In the genomic region with DNA sequence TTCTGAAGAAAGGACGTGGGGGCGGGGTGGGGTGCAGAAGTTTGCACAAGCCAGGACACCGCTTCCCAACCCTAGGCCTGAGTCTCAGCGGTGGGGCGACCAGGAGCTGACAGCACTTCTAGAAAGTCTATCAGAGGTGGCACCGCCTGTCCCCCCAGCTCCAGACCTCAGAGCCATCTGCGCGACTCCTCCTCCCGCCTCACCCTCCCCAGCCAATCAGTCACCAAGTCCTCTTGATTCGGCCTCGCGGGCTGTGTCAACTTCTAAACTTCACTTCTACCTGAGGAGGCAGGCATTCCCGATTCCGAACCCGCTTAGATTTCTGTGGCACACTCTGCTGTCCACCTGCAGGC, we compare ENCODE assay signal across 8 mouse cellular contexts. TPM values are rescaled to one million over a fixed set of nuclear protein-coding genes. Genes with fewer than 3 reads are reported as not detected.
DNase-seq lines count a peak whose midpoint lies in the region; ATAC-seq and TF ChIP-seq lines count a peak whose summit lies in the region.

No protein-coding gene starts in this region.

- peaks cover 54% of the 10 kb centered on the region for H3K4me1 ChIP-seq in E14TG2a.4 (replicated peaks; ENCODE audit: low read depth, low read length)
- peaks cover 40% of the 10 kb centered on the region for H3K4me1 ChIP-seq in embryonic facial prominence, embryonic 12.5 days

- H3K27ac ChIP-seq in embryonic facial prominence, embryonic 12.5 days: peak overlapping the region; percentile 99

- peak overlapping the region; percentile 98 for H3K4me2 ChIP-seq in embryonic facial prominence, embryonic 12.5 days (replicated peaks)

- peak; percentile 84 for DNase-seq in adrenal gland, postnatal 10 days
- DNase-seq in heart, adult 9 months (ENCODE audit: low spot score in 2 of 2): peak; percentile 61 to 63
- peak; percentile 78 for DNase-seq in kidney, adult 9 months
- DNase-seq in lung, postnatal 14 days: peak; percentile 73
- peak; percentile 75 for DNase-seq in retina, embryonic 14.5 days (ENCODE audit: low spot score)
- no peak for DNase-seq in layer of hippocampus, adult 18-20 months (ENCODE audit: low spot score in 2 of 2)

- H3K27me3 ChIP-seq in E14TG2a.4 (ENCODE audit: insufficient read depth, low read length): peaks cover 57% of the 10 kb centered on the region
- H3K27me3 ChIP-seq in embryonic facial prominence, embryonic 12.5 days: no peaks in the 10 kb centered on the region

- WGBS in embryonic facial prominence, embryonic 12.5 days: 1% methylated on average over 15 of the region's 15 CpGs

- H3K9me3 ChIP-seq in E14TG2a.4 (ENCODE audit: low read length): no peaks in the 10 kb centered on the region
- no peaks in the 10 kb centered on the region for H3K9me3 ChIP-seq in embryonic facial prominence, embryonic 12.5 days

- H3K36me3 ChIP-seq in E14TG2a.4 (ENCODE audit: insufficient read depth, low read length): no peaks in the 10 kb centered on the region
- no peaks in the 10 kb centered on the region for H3K36me3 ChIP-seq in embryonic facial prominence, embryonic 12.5 days

- no peak for TF ChIP-seq CTCF in E14TG2a.4 (conservative IDR thresholded peaks at IDR 0.05; ENCODE audit: low read length)

- H3K9ac ChIP-seq in embryonic facial prominence, embryonic 12.5 days: peak overlapping the region; percentile 100

- H3K4me3 ChIP-seq in E14TG2a.4 (replicated peaks; ENCODE audit: low read length): peak overlapping the region; percentile 79
- H3K4me3 ChIP-seq in embryonic facial prominence, embryonic 12.5 days: peak overlapping the region; percentile 83

- ATAC-seq in embryonic facial prominence, embryonic 12.5 days (ENCODE audit: insufficient number of reproducible peaks, insufficient read depth, low FRiP score, low TSS enrichment): no peak; the same call in 1 of the 2 replicates

RNA-seq across cellular contexts. Expression of a gene that starts 1.0 kb away (rescaled TPM):
- total RNA-seq in adrenal gland, postnatal 10 days (2021): 10 to 100 TPM; 33.7 to 36.5 TPM
- 52.3 and 55.7 TPM in 2 replicates for polyA plus RNA-seq in embryonic facial prominence, embryonic 12.5 days (2016; fragmentation: Nextera tagmentation; extraction: Ambion mirVana)
- 10 to 100 TPM; 24.3 to 25.4 TPM for total RNA-seq in layer of hippocampus, adult 18-20 months (2021)

RNA-seq across cellular contexts. Expression of a gene that starts 51.6 kb away (rescaled TPM):
- total RNA-seq in adrenal gland, postnatal 10 days (2021): under 1 TPM; 0.12 TPM
- polyA plus RNA-seq in embryonic facial prominence, embryonic 12.5 days (2016; fragmentation: Nextera tagmentation; extraction: Ambion mirVana): 0.18 and 0.19 TPM in 2 replicates
- under 1 TPM; 0.28 to 0.35 TPM for total RNA-seq in layer of hippocampus, adult 18-20 months (2021)

Comparison
In these comparisons a context has a peak if more than half of its experiments do, and no peak if none do; other contexts are left out.
1. DNase-seq: peak in adrenal gland, postnatal 10 days (single experiment), heart, adult 9 months (2 of 2), kidney, adult 9 months (single experiment), lung, postnatal 14 days (single experiment) and retina, embryonic 14.5 days (single experiment); none in layer of hippocampus, adult 18-20 months (0 of 2).